Mouse (Mus musculus) heart, adult 10 weeks (tissue): ENCODE data around the gene Wfdc12. TPM values are rescaled to one million over a fixed set of nuclear protein-coding genes. Genes with fewer than 3 reads are reported as not detected.

Experiments
- polyA plus RNA-seq: library from polyadenylated mRNA; stranded (reverse); fragments of 350-450 nt; fragmentation: Illumina TruSeq; extraction: RNeasy Lipid Tissue Mini Kit (QIAGEN cat#74804); gene quantifications from one replicate; pipeline ENCODE4 v1.2.3, GENCODE M21; 2014; ENCODE audit warnings: low read depth, low replicate concordance

The Wfdc12 gene
- polyA plus RNA-seq, result not detected

GRCm38 (mm10) chr2:164190576-164190975 lies at the start of gene Wfdc12:
Gene Wfdc12, minus strand, starts transcription at chr2:164190608.

GRCm38 (mm10) chr2:164238366-164238765 lies 48.0 kb upstream of the Wfdc12 start, which contains the start of gene Svs2:
Gene Svs2, minus strand, starts transcription at chr2:164238466.

GRCm38 (mm10) chr2:164221522-164221921 lies 31.1 kb upstream of the Wfdc12 start, which contains the start of gene Wfdc15b:
Gene Wfdc15b, minus strand, starts transcription at chr2:164221660.

GRCm38 (mm10) chr2:164199626-164200327 lies 9.4 kb upstream of the Wfdc12 start, which contains the start of gene Wfdc15a:
Gene Wfdc15a, minus strand, starts transcription at chr2:164200130.

GRCm38 (mm10) chr2:164182692-164183255 lies 7.6 kb downstream of the Wfdc12 start, which contains the start of gene Wfdc5:
Gene Wfdc5, minus strand, starts transcription at chr2:164182742.

GRCm38 (mm10) chr2:164170902-164171301 lies 19.5 kb downstream of the Wfdc12 start, which contains the start of gene Kcns1:
Gene Kcns1, minus strand, starts transcription at chr2:164171113.

Other genes starting within 250 kb of the Wfdc12 start
- 68.5 TPM for gene Ywhab, start 195.6 kb downstream of the Wfdc12 start, polyA plus RNA-seq
- 0.89 TPM for gene Pabpc1l, start 165.2 kb downstream of the Wfdc12 start, polyA plus RNA-seq
- 10.6 TPM for gene Stk4, start 120.3 kb downstream of the Wfdc12 start, polyA plus RNA-seq
- 25.8 TPM for gene Tomm34, start 119.4 kb downstream of the Wfdc12 start, polyA plus RNA-seq
- gene Kcns1, start 19.5 kb downstream of the Wfdc12 start, polyA plus RNA-seq, result not detected
- gene Wfdc5, start 7.9 kb downstream of the Wfdc12 start, polyA plus RNA-seq, result not detected
- not detected for gene Wfdc15a, start 9.5 kb upstream of the Wfdc12 start, polyA plus RNA-seq
- not detected for gene Wfdc15b, start 31.1 kb upstream of the Wfdc12 start, polyA plus RNA-seq
- gene Svs2, start 47.9 kb upstream of the Wfdc12 start, polyA plus RNA-seq, result not detected
- not detected for gene Svs3b, start 66.0 kb upstream of the Wfdc12 start, polyA plus RNA-seq
- not detected for gene Svs4, start 87.9 kb upstream of the Wfdc12 start, polyA plus RNA-seq
- gene Svs3a, start 98.7 kb upstream of the Wfdc12 start, polyA plus RNA-seq, result not detected
- not detected for gene Svs6, start 126.1 kb upstream of the Wfdc12 start, polyA plus RNA-seq
- not detected for gene Svs5, start 142.1 kb upstream of the Wfdc12 start, polyA plus RNA-seq
- 0.79 TPM for gene Slpi, start 198.5 kb upstream of the Wfdc12 start, polyA plus RNA-seq
- not detected for gene Rbpjl, start 212.5 kb upstream of the Wfdc12 start, polyA plus RNA-seq
- 0.47 TPM for gene Matn4, start 214.6 kb upstream of the Wfdc12 start, polyA plus RNA-seq